Mouse (Mus musculus): ENCODE measurements around the gene Sv2a. TPM values are rescaled to one million over a fixed set of nuclear protein-coding genes. Genes with fewer than 3 reads are reported as not detected.

The Sv2a gene
- polyA plus RNA-seq, 1 experiment from 2014 or later = 44.9 TPM

GRCm38 (mm10) chr3:96240799-96241197 is 59.8 kb downstream of the Sv2a start:
- Histone ChIP-seq H3K9me3 (replicated peaks) (no peaks in the 10 kb centered on the region), H3K27me3 (no peaks in the 10 kb centered on the region), H3K4me1 (peaks cover 22% of the 10 kb centered on the region), H3K27ac (peak overlapping the region; percentile 88), H3K4me2 (replicated peaks) (peak overlapping the region; percentile 44), H3K36me3 (no peaks in the 10 kb centered on the region), H3K9ac (peak overlapping the region; percentile 55; the same call in 1 of the 2 replicates), H3K4me3 (no peak overlapping the region)
- 79% methylated on average over 9 of the region's 9 CpGs for WGBS
- no peak for ATAC-seq (ENCODE audit: low FRiP score)

- peak overlapping the region; percentile 60; the same call in 1 of the 2 replicates for H3K4me2 ChIP-seq (replicated peaks)
- H3K27ac ChIP-seq = peak overlapping the region; percentile 98
- WGBS = 83% methylated on average over 7 of the region's 7 CpGs
- no peaks in the 10 kb centered on the region for H3K9me3 ChIP-seq (replicated peaks)
- peak overlapping the region; percentile 84; the same call in 1 of the 2 replicates for H3K9ac ChIP-seq
- no peaks in the 10 kb centered on the region for H3K27me3 ChIP-seq
- no peaks in the 10 kb centered on the region for H3K36me3 ChIP-seq
- H3K4me3 ChIP-seq = no peak overlapping the region
- no peak for ATAC-seq (ENCODE audit: low FRiP score)
- peaks cover 16% of the 10 kb centered on the region for H3K4me1 ChIP-seq
Measured at GRCm38 (mm10) chr3:96243921-96244572, 63.1 kb downstream of the Sv2a start.

Small RNA genes within 50 kb of the gene (microRNA-seq; reads per million reads assigned to microRNA genes)
- gene Gm44492 (not detected), gene Gm47311 (not detected)

Other genes starting within 250 kb of the Sv2a start
- gene Plekho1, start 185.2 kb upstream of the Sv2a start, polyA plus RNA-seq (2016; fragmentation: Nextera tagmentation; extraction: Ambion mirVana) = 77.4 and 79.3 TPM in 2 replicates
- gene Vps45, start 122.7 kb upstream of the Sv2a start, polyA plus RNA-seq (2016; fragmentation: Nextera tagmentation; extraction: Ambion mirVana) = 45.4 and 48.3 TPM in 2 replicates
- gene Otud7b, start 76.6 kb upstream of the Sv2a start, polyA plus RNA-seq (2016; fragmentation: Nextera tagmentation; extraction: Ambion mirVana) = 17.3 and 18.2 TPM in 2 replicates
- gene Mtmr11, start 19.1 kb upstream of the Sv2a start, polyA plus RNA-seq (2016; fragmentation: Nextera tagmentation; extraction: Ambion mirVana) = 20.8 and 23.0 TPM in 2 replicates
- gene Sf3b4, start 8.8 kb upstream of the Sv2a start, polyA plus RNA-seq (2016; fragmentation: Nextera tagmentation; extraction: Ambion mirVana) = 164 and 170 TPM in 2 replicates
- 54.4 and 59.8 TPM in 2 replicates for gene Bola1, start 38.6 kb downstream of the Sv2a start, polyA plus RNA-seq (2016; fragmentation: Nextera tagmentation; extraction: Ambion mirVana)
- gene Hist2h2ab, start 38.7 kb downstream of the Sv2a start, polyA plus RNA-seq (2016; fragmentation: Nextera tagmentation; extraction: Ambion mirVana) = not detected in 2 replicates
- gene Hist2h2ac, start 39.7 kb downstream of the Sv2a start, polyA plus RNA-seq (2016; fragmentation: Nextera tagmentation; extraction: Ambion mirVana) = 4.4 and 7.0 TPM in 2 replicates
- 5.8 and 7.0 TPM in 2 replicates for gene Hist2h2be, start 40.0 kb downstream of the Sv2a start, polyA plus RNA-seq (2016; fragmentation: Nextera tagmentation; extraction: Ambion mirVana)
- gene Hist2h3c2, start 58.0 kb downstream of the Sv2a start, polyA plus RNA-seq (2016; fragmentation: Nextera tagmentation; extraction: Ambion mirVana) = 4.9 and 6.7 TPM in 2 replicates
- 49.8 and 72.3 TPM in 2 replicates for gene Hist2h2aa2, start 59.1 kb downstream of the Sv2a start, polyA plus RNA-seq (2016; fragmentation: Nextera tagmentation; extraction: Ambion mirVana)
- gene Hist2h2aa1, start 64.3 kb downstream of the Sv2a start, polyA plus RNA-seq (2016; fragmentation: Nextera tagmentation; extraction: Ambion mirVana) = 16.0 and 22.0 TPM in 2 replicates
- gene Hist2h3c1, start 65.5 kb downstream of the Sv2a start, polyA plus RNA-seq (2016; fragmentation: Nextera tagmentation; extraction: Ambion mirVana) = 0.71 and 0.91 TPM in 2 replicates
- gene Hist2h4, start 82.2 kb downstream of the Sv2a start, polyA plus RNA-seq (2016; fragmentation: Nextera tagmentation; extraction: Ambion mirVana) = 5.0 and 10.9 TPM in 2 replicates
- 39.7 and 58.2 TPM in 2 replicates for gene Hist2h3b, start 87.5 kb downstream of the Sv2a start, polyA plus RNA-seq (2016; fragmentation: Nextera tagmentation; extraction: Ambion mirVana)
- gene Hist2h2bb, start 88.6 kb downstream of the Sv2a start, polyA plus RNA-seq (2016; fragmentation: Nextera tagmentation; extraction: Ambion mirVana) = 8.6 and 14.4 TPM in 2 replicates
- 2.0 TPM in 2 replicates for gene Fcgr1, start 112.8 kb downstream of the Sv2a start, polyA plus RNA-seq (2016; fragmentation: Nextera tagmentation; extraction: Ambion mirVana)

Data from hindbrain, embryonic 12.5 days (tissue).